Mouse (Mus musculus): Measurements from ENCODE around the gene Tmem204.

The Tmem204 gene

DNA sequence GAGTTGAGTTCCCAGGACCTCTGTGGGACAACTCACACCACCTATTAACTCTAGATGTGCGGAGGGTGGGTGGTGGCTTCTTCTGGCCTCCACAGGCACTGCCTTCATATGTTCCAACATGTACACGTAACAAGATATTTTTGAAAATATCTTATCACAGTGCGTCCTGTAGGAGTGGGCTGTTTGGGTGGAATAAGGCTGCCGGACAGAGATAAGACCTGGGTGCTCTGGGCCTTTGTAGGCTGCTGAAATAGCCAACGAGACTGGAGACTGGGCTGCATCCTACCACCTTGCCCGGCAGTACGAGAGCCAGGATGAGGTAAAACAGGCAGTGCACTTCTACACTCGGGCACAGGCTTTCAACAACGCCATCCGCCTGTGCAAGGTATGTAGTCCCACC, 5.8 kb upstream of the Tmem204 start:
- ATAC-seq (ENCODE audit: insufficient number of reproducible peaks, low FRiP score, low TSS enrichment), result no peak

DNA sequence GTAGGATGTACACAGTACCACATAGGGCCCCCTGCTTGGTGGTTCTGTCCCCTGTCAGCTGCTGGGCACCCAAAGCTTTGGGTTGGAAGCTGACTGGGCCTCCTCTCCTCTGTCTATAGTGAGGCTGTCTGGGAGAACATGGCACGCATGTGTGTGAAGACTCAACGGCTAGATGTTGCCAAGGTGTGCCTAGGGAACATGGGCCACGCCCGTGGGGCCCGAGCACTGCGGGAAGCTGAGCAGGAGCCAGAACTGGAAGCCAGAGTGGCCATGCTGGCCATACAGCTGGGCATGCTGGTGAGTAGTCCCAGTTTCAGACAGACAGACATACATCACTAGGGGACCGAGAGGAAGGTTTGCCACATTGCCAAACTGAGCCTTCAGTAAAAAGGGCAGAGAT, 3.3 kb upstream of the Tmem204 start:
- no peak for ATAC-seq (ENCODE audit: insufficient number of reproducible peaks, low FRiP score, low TSS enrichment)

- ATAC-seq (ENCODE audit: insufficient number of reproducible peaks, low FRiP score, low TSS enrichment), result no peak
These were observed 1.5 kb upstream of the Tmem204 start for GRCm38 (mm10) chr17:25084835-25085385.

DNA sequence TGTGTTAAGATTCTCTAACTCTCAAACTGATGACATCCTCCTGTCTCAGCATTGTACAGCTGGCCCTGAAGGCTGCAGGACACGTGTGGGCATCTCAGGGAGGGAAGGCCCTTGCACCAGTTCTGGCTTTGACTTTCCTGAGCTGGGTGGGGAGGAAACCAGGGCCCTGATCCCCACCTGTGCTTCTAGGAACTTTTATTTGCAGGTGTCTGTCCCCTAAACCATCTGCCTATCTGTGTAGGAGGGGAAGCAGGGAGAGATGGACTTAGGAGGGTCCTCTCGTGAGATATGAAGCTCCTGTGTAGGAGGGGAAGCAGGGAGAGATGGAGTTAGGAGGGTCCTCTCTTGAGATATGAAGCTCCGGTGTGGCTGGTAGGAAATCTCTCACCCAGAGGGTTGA, 504 bp downstream of the Tmem204 start:
- no peak for ATAC-seq (ENCODE audit: insufficient number of reproducible peaks, low FRiP score, low TSS enrichment)

DNA sequence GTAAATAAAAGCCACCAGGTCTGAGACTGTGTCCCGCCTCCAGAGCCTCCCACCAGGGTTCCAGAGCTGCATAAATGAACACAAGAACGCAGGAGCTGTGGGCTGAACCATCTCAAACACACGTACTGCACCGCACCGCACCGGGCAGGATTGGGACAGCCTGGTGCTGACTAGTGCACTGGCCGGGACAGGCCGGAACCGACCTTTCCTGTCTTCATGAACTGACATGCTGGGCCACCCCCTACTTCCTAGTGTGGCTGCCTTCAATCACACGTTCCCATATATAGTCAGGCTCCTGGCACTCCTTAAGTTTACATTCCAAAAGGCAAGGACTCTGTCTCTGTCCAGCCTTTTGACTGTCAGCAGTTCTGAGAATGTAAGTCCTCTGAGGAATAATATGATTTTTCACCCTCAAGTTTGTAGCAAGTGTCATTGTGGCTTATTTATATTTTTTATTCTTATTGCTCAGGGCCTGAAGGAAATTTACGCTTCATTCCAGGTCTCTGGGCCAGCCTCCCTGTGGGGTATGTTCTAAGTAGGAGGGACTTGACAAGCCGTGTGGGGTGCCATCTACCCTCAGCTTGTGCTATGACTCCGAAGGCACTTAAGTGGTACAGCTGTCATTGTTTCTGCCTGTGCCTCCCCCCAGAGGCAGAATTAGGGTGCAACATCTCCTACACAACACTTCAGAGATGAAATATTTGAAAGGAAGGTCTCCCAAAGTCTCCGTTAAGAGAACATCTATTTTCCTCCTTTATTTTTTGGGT, 1.1 kb downstream of the Tmem204 start:
- ATAC-seq (ENCODE audit: insufficient number of reproducible peaks, low FRiP score, low TSS enrichment), result no peak

GRCm38 (mm10) chr17:25080960-25081381, 2.4 kb downstream of the Tmem204 start:
- ATAC-seq (ENCODE audit: insufficient number of reproducible peaks, low FRiP score, low TSS enrichment), result no peak

- ATAC-seq (ENCODE audit: insufficient number of reproducible peaks, low FRiP score, low TSS enrichment), result no peak
These were observed 3.2 kb downstream of the Tmem204 start for GRCm38 (mm10) chr17:25080210-25080609.

GRCm38 (mm10) chr17:25077771-25078372, 5.5 kb downstream of the Tmem204 start:
- peak; percentile 36; the same call in 1 of the 2 replicates for ATAC-seq (ENCODE audit: insufficient number of reproducible peaks, low FRiP score, low TSS enrichment)

DNA sequence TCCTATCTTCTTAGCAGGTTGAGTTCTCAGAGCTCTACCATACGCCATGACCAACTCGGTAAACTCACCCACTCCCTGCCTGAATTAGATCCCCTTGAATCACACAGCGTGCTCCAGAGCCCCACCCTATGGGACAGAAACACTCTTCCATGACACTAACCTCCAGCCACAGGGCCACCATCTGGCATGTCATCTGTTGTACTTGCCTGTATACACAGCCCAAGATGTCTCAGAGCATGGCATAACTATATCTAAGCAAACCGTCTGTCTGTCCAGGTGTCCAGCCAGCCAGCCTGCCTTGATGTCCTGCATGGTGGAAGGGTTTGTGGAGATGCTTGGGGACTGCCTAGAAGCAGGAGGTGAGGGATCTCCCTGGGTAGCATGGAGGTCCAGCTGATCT, 6.5 kb downstream of the Tmem204 start:
- no peak; the same call in 1 of the 2 replicates for ATAC-seq (ENCODE audit: insufficient number of reproducible peaks, low FRiP score, low TSS enrichment)

- no peak for ATAC-seq (ENCODE audit: insufficient number of reproducible peaks, low FRiP score, low TSS enrichment)
These were observed 14.7 kb downstream of the Tmem204 start for GRCm38 (mm10) chr17:25068690-25069089.

DNA sequence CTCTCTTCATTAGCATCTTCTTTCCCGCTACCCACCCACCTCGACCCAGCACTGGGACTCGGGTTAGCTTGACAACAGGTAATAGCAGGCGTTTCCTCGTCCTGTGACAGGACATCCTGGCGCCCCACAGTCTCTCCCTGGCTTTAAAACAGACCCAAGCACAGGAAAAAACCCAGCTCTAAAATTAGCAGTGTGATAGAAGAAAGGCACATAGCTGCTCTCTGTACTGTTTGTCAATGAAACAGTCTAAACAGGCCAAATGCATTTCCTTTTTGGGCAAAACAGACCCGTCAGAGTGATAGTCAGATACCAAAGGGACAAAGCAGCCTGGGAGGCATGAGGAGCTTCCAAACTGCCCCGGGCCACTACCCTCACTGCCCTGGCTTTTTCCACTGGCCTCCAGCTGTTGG, 15.9 kb downstream of the Tmem204 start:
- ATAC-seq (ENCODE audit: insufficient number of reproducible peaks, low FRiP score, low TSS enrichment), result no peak

DNA sequence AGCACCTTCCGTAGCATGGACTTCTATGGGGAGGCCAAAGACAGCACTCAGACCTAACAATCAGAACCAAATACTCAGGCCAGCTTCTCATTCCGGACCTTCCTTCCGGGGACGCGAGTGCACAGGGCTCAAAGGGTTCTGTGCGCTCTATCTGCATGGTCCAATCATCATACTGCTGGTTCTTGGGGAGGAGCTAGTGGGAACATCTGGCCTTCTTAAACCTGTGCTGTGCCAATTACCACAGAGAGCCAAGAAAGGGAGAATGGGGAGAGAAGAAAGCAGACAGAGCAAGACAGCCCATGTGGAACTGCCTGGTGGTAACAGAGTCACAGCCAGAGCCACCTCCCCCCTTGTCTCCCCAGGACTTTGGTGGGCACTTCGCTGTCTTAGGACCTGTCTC, 16.8 kb downstream of the Tmem204 start:
- ATAC-seq (ENCODE audit: insufficient number of reproducible peaks, low FRiP score, low TSS enrichment), result no peak

DNA sequence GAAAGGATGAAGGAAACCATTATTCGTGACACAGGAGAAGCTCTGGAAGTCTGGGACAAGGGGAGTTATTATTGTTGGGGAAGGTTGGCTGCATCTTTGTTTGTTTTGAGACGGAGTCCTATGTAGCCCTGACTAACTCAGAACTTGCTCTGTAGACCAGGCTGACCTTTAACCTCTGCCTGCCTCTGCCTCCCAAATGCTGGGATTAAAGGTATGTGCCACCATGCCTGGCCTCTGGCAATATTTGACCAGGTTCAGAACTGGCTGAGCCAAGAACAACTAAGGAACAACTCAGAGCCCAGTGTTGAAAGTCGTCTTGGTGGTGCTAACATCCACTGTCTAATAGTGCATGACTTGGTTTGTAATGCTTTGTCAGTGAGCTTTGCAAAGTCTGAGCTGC, 18.2 kb downstream of the Tmem204 start:
- ATAC-seq (ENCODE audit: insufficient number of reproducible peaks, low FRiP score, low TSS enrichment), result no peak

- ATAC-seq (ENCODE audit: insufficient number of reproducible peaks, low FRiP score, low TSS enrichment), result no peak
These were observed 19.0 kb downstream of the Tmem204 start for GRCm38 (mm10) chr17:25064351-25064750.

DNA sequence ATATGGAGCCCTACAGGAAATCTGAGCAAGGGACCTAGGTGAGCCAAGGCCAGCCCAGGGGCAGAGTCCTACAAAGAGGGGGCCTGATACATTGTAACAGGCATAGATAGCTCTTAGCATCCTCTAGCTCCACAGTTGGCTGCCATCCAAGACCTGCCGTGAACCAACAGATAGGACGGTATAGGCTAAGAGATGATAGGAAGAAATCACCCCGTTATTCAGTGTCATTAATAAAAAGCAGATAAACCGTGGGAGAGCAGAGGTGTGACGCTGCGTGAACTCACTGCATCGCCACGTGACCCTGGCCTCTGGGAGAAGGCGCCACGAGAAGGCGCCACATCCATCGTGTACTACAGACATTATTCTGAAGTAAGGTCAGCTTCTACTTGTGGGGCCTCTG, 19.5 kb downstream of the Tmem204 start:
- ATAC-seq (ENCODE audit: insufficient number of reproducible peaks, low FRiP score, low TSS enrichment), result no peak

DNA sequence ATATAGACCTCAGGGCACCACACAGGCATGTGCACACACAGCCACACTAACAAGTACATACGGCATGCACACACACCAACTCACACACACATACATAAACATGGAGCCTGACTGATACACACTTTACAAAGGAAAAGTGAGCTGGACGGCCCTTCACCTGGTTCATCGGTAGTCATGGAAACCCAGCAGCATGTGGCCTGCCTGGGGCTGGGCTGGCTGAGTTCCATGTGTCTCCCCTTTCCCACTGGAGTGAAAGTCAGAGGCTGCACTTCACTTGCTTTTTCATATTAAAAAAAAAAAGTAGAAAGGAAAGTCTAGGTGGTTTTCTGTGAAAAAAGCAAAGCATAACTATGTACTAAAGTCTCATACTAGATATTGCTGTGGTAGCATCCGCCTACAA, 20.1 kb downstream of the Tmem204 start:
- no peak for ATAC-seq (ENCODE audit: insufficient number of reproducible peaks, low FRiP score, low TSS enrichment)

DNA sequence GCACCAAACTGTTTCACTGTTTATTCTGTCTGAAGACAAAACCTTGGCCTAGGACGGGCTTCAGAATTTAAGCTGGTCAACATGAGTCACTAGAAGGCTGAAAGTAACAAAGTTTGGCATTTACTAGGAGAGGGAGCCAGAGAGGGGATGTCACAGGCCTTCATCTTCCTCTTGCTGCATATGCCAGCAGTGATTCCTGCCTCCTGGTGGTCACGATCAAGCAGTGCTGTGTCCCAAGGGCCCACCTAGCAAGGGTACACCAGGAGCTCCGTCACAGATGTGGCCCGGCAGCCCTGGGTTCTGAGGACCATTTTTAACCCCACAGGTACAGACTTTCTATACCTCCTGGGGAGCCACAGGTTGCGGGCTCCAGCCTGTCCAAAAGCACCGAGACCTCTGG, 26.4 kb downstream of the Tmem204 start:
- ATAC-seq (ENCODE audit: insufficient number of reproducible peaks, low FRiP score, low TSS enrichment), result no peak

DNA sequence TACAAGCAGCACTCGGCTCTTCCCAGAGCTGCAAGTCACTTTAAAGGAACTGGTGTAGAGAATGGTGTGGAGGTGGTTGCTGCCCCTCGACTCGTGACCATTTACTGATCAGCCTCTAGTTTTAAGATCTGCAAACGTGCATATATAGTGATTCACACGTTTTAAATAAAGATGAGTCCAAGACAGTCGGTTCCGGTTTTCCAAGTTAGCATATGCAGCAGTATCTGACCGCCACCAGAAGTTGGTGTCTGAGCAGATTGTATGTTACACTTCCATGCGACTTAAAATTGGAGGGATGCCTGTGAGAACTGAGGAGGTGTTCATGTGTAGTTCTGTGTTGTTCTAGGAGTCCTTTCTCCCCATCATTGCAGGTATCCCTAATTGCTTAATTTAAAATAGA, 30.1 kb downstream of the Tmem204 start:
- no peak for ATAC-seq (ENCODE audit: insufficient number of reproducible peaks, low FRiP score, low TSS enrichment)

- ATAC-seq (ENCODE audit: insufficient number of reproducible peaks, low FRiP score, low TSS enrichment), result no peak
These were observed 36.2 kb downstream of the Tmem204 start for GRCm38 (mm10) chr17:25047143-25047542.

DNA sequence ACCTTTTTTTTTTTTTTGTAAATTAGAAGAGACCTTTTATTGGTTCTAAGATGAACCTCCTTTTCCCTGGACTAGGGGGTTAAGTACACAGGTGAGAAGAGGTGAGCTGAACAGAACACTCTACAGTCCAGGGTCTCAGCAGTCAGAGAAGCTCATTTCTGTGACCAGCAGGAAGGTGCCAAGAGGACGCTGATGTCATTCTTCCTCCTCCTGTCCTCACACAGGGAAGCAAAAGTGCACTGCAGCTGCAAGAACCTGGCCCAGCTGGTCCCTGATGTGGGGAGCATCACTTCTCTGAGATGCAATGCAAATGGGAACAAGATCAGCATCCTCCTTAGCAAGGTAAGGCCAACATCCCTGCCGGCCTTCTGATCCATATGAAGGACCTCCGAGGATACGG, 38.1 kb downstream of the Tmem204 start:
- no peak for ATAC-seq (ENCODE audit: insufficient number of reproducible peaks, low FRiP score, low TSS enrichment)

DNA sequence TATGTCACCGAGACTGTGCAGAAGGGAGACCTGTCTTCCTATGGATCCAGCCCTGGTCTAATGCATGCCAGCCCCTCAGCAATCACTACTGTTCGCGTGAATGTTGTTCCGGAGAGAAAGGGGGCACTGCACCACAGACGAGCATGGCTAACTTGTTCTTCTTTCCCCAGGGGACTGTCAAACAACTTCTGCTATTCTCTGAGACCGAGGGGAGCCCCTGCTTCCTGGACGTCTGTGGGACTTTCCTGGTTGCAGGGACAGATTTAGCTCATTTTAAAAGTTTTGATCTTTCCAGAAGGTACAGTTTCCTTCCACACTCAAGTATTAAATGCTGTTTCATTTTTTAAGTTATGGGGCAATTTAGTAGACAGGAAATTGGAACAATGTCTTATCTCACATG, 38.5 kb downstream of the Tmem204 start:
- ATAC-seq (ENCODE audit: insufficient number of reproducible peaks, low FRiP score, low TSS enrichment), result no peak

DNA sequence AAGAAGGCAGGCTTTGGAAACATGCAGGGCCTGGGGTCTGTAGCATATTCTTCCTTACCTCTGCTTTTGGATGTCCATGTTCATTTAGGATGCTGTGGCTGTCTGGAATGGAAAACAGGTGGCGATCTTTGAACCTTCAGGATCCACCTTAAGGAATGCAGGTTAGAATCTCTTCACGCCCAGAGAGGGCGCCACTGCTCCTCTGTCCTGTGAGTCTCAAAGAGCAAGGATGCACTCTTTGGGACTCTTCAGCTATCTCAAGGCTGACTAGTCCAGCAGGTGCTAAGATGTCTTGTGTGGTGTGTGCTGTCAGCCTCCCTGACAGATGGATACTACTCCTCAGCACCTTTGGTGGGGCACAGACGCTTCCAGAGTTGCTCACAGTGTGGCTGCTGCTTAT, 47.2 kb downstream of the Tmem204 start:
- no peak for ATAC-seq (ENCODE audit: insufficient number of reproducible peaks, low FRiP score, low TSS enrichment)
